Mouse (Mus musculus): ENCODE data around the gene Pik3cd. TPM values are rescaled to one million over a fixed set of nuclear protein-coding genes. Genes with fewer than 3 reads are reported as not detected.
A peak's percentile ranks its signal among the peaks of the same experiment; 100 is the strongest.

The Pik3cd gene
- polyA plus RNA-seq, 1 experiment = 88.3 TPM

DNA sequence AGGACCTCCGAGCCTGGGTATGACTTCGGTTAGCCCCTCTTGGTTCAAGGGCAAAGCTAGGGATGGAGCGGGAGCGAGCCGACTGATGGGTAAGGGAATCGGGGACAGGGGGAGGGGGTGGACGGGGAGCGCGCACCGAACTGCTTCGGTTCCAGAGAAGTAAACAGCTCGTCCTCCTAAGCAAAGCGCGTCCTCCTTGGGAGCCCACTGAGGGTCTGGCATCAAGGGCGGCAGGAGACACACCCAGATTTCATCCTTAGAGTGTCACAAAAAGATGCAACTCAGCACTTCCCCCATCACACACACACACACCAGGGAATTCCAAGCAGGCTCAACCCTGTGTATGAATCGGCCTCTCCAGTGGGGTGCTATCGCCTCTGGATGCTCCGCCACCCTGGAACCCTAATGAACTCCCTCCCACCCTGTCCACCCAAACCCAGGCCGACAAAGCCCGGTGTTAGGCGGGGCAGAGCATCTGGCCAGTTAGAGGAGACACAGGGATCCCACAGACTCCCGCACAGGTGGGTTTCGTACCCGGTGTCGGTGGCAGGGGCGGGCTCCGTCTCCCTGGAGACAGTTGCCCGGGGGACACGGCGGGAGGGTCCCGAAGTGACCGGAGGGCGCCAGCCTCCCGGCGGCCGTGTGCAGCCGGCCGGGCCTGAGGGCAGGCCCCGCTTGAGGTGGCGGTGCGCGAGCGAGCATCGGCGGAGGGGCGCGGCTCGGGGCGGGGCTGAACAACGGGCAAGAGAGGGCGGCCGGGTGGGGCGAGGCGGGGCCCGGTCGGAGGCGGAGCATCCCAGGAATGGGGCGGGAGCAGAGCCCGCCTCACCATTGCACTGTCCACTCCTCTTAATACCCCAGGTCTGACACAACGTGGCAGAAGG, 26.8 kb downstream of the Pik3cd start:
- Histone ChIP-seq H3K27ac (ENCODE audit: control insufficient read depth, insufficient read depth, low read depth, low read length, poor library complexity) (no peak overlapping the region), H3K4me3 (replicated peaks; ENCODE audit: control insufficient read depth, low read depth, low read length) (peak overlapping the region; percentile 7), H3K4me1 (ENCODE audit: control insufficient read depth, insufficient read depth, low read length) (peaks cover 1% of the 10 kb centered on the region; the same call in 1 of the 2 replicates)
- whole genome bisulfite sequencing = 27% methylated on average over 58 of the region's 60 CpGs
- TF ChIP-seq CTCF (IDR thresholded peaks at IDR 0.05; ENCODE audit: control insufficient read depth, insufficient read depth, low read length) (no peak), POLR2A (IDR thresholded peaks at IDR 0.05; ENCODE audit: borderline replicate concordance, control insufficient read depth, low read depth, low read length) (no peak)

DNA sequence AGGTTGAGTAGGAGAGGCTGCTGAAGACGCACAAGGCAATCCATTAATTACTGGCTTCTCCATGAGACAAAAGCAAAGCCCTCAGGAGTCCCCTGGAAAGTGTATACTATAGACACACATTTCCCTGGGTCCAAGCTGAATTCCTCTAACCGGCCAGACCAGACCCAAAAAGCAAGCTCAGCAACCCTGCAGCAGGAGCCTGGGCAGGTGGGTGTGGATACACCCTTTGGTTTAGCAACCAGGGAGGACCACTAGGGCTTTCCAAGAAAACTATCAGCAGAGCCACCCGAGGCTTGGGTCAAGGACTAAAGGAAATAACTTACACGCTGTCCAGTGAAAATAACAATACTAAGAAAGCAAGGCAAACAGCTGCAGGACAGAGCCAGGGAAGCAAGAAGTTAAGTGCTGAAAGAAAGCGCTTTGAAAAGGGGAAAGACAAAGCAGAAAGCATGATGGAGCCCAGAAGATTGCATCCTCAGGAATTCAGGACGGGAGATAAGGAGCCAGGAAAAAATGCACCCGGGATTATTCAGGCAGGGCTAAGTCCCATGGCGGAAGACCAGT, 27.5 kb downstream of the Pik3cd start:
- TF ChIP-seq POLR2A (IDR thresholded peaks at IDR 0.05; ENCODE audit: borderline replicate concordance, control insufficient read depth, low read depth, low read length) = no peak
- no peak for TF ChIP-seq CTCF (IDR thresholded peaks at IDR 0.05; ENCODE audit: control insufficient read depth, insufficient read depth, low read length)
- no peak overlapping the region for H3K27ac ChIP-seq (ENCODE audit: control insufficient read depth, insufficient read depth, low read depth, low read length, poor library complexity)
- peaks cover 1% of the 10 kb centered on the region; the same call in 1 of the 2 replicates for H3K4me1 ChIP-seq (ENCODE audit: control insufficient read depth, insufficient read depth, low read length)
- no peak overlapping the region for H3K4me3 ChIP-seq (replicated peaks; ENCODE audit: control insufficient read depth, low read depth, low read length)
- WGBS = 72% methylated on average over 8 of the region's 8 CpGs

DNA sequence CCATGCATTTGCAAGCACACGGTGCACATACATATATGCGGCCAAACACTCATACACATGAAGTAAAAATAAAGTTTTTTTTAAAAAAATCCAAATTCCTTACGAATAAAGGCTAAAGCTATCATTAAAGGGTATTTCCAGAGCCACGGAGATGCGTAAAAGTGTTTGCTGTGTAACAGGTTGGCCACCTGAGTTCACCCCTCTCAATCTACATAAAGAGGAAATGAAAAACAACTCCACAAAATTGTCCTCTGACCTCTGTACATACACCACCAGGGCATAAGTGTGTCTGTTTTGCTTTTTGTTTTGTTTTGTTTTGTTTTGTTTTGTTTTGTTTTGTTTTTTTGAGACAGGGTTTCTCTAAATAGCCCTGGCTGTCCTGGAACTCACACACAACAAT, 29.6 kb downstream of the Pik3cd start:
- TF ChIP-seq CTCF (IDR thresholded peaks at IDR 0.05; ENCODE audit: control insufficient read depth, insufficient read depth, low read length) (no peak), POLR2A (IDR thresholded peaks at IDR 0.05; ENCODE audit: borderline replicate concordance, control insufficient read depth, low read depth, low read length) (no peak)
- Histone ChIP-seq H3K4me3 (replicated peaks; ENCODE audit: control insufficient read depth, low read depth, low read length) (no peak overlapping the region), H3K27ac (ENCODE audit: control insufficient read depth, insufficient read depth, low read depth, low read length, poor library complexity) (no peak overlapping the region), H3K4me1 (ENCODE audit: control insufficient read depth, insufficient read depth, low read length) (peaks cover 1% of the 10 kb centered on the region; the same call in 1 of the 2 replicates)
- WGBS = 91% methylated on average over 5 of the region's 5 CpGs

DNA sequence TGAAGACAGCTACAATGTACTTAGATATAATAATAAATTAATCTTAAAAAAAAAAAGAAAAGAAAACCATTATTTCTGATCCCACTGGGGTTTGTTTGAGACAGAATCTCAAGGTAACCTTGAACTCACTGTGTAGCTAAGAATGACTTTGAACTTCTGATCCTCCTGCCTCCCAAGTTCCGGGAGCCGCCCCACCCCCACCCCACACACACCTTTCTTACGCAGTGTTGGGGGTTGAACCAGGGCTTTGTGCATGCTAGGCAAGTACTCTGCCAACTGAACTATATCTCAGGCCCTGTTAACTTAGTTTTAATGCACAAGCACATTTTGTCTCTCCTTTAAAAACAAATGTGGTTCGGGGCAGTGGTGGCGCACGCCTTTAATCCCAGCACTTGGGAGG, 31.2 kb downstream of the Pik3cd start:
- no peaks in the 10 kb centered on the region; the same call in 1 of the 2 replicates for H3K4me1 ChIP-seq (ENCODE audit: control insufficient read depth, insufficient read depth, low read length)
- no peak overlapping the region for H3K27ac ChIP-seq (ENCODE audit: control insufficient read depth, insufficient read depth, low read depth, low read length, poor library complexity)
- 93% methylated on average over 6 of the region's 6 CpGs for WGBS
- no peak overlapping the region for H3K4me3 ChIP-seq (replicated peaks; ENCODE audit: control insufficient read depth, low read depth, low read length)
- TF ChIP-seq POLR2A (IDR thresholded peaks at IDR 0.05; ENCODE audit: borderline replicate concordance, control insufficient read depth, low read depth, low read length) (no peak), CTCF (IDR thresholded peaks at IDR 0.05; ENCODE audit: control insufficient read depth, insufficient read depth, low read length) (no peak)

DNA sequence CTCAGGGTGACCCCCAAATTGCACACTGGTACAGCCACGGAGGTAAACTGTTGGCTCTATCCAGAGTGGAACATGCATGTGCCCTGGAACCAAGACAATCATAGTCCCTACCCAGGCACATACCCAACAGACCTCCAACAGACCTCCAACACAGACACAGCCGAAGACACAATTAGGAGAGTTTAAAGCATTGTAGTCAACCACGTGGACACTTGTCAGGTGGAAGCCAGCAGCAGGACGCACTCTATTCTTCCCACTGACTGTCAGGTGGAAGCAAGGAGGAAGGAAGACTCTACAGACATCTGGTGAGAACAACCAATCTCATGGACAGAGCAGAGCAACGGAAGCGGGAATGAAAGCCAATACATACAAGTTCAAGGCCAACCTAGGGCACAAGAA, 36.7 kb downstream of the Pik3cd start:
- H3K27ac ChIP-seq (ENCODE audit: control insufficient read depth, insufficient read depth, low read depth, low read length, poor library complexity) = peak overlapping the region; percentile 53
- TF ChIP-seq POLR2A (IDR thresholded peaks at IDR 0.05; ENCODE audit: borderline replicate concordance, control insufficient read depth, low read depth, low read length) = no peak
- no peak for TF ChIP-seq CTCF (IDR thresholded peaks at IDR 0.05; ENCODE audit: control insufficient read depth, insufficient read depth, low read length)
- peaks cover 9% of the 10 kb centered on the region for H3K4me1 ChIP-seq (ENCODE audit: control insufficient read depth, insufficient read depth, low read length)
- no peak overlapping the region for H3K4me3 ChIP-seq (replicated peaks; ENCODE audit: control insufficient read depth, low read depth, low read length)
- 39% methylated on average over 6 of the region's 6 CpGs for WGBS

DNA sequence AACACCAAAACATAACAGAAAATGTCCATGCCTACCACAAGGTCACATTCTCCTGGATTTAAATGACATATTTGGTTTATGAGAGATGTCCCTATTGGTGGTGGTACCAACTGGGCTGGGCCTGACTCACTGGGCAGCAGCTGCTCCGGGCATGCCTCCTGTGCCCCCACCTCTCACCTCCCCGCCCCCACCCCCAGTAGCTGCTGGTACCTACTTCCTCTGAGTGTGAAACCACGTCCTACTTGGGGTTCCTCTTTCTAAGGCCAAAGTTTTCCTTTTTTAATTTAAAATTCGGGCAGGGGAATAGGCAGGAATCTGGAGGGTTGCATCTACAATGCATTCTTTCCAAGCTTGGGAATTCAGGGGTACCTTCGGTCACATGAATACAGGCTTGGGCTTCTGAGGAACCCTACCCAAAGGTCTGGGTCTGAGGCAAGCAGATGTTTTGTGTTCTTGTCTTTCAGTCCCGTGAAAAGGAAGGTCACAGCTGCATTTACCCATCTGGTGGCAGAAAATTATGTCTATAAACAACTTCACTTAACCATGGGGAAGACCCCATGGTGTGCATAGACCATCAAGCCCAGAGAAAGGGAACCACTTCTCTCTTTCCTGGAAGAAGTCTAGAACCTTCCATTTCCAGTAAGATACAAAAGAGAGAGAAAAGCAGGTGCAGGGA, 37.2 kb downstream of the Pik3cd start:
- Histone ChIP-seq H3K4me1 (ENCODE audit: control insufficient read depth, insufficient read depth, low read length) (peaks cover 9% of the 10 kb centered on the region), H3K27ac (ENCODE audit: control insufficient read depth, insufficient read depth, low read depth, low read length, poor library complexity) (peak overlapping the region; percentile 53), H3K4me3 (replicated peaks; ENCODE audit: control insufficient read depth, low read depth, low read length) (no peak overlapping the region)
- TF ChIP-seq POLR2A (IDR thresholded peaks at IDR 0.05; ENCODE audit: borderline replicate concordance, control insufficient read depth, low read depth, low read length) (no peak), CTCF (IDR thresholded peaks at IDR 0.05; ENCODE audit: control insufficient read depth, insufficient read depth, low read length) (no peak)
- 7% methylated on average over 6 of the region's 6 CpGs for WGBS

DNA sequence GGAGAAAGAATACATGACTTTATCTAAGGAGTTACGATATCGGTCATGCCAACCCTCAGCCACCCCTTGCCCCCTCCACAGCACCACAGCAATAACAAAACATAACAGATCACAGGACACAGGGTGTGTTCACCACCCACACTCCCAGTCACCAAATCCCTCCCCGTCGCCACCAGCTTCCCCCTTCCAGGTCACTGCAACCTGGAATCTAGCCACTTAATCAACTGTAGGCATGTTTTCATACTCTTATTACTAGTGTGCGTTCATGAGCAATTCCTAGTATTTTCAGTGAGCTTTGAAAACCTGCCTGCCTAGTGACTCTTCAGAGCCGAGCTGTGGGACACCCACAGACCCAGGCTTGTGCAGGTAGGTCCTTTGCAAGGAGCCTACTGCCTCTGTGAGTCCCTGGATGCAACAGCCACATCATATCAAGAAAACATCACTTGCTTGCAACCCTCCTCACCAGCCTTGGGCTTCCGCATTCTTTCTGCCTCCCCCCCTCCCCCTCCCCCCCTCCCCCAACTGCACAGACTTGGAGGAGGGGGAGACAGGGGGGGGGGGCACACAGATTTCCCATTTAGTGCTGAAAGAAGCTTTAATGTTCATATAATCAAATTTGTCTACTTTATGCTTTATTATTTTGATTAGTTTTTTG, 38.4 kb downstream of the Pik3cd start:
- H3K4me1 ChIP-seq (ENCODE audit: control insufficient read depth, insufficient read depth, low read length) = peaks cover 9% of the 10 kb centered on the region
- TF ChIP-seq CTCF (IDR thresholded peaks at IDR 0.05; ENCODE audit: control insufficient read depth, insufficient read depth, low read length) = no peak
- no peak for TF ChIP-seq POLR2A (IDR thresholded peaks at IDR 0.05; ENCODE audit: borderline replicate concordance, control insufficient read depth, low read depth, low read length)
- peak overlapping the region; percentile 44 for H3K27ac ChIP-seq (ENCODE audit: control insufficient read depth, insufficient read depth, low read depth, low read length, poor library complexity)
- 27% methylated on average over 7 of the region's 7 CpGs for WGBS
- no peak overlapping the region for H3K4me3 ChIP-seq (replicated peaks; ENCODE audit: control insufficient read depth, low read depth, low read length)
